Mouse (Mus musculus): ENCODE results near the gene Psmb6.

- TF ChIP-seq POLR2A (IDR thresholded peaks at IDR 0.05; ENCODE audit: borderline replicate concordance, extremely low read depth, low read depth, low read length) = peak; percentile 16; the same call in 1 of the 2 replicates
- no peak for TF ChIP-seq CTCF (IDR thresholded peaks at IDR 0.05; ENCODE audit: insufficient read depth, low read length)
These were observed 4.9 kb upstream of the Psmb6 start for GRCm38 (mm10) chr11:70520178-70520769.
